Mouse (Mus musculus) G1E-ER4 (cell line): ENCODE data around the gene Metrnl. TPM values are rescaled to one million over a fixed set of nuclear protein-coding genes. Genes with fewer than 3 reads are reported as not detected.

ENCODE experiments used
- GATA1 ChIP-seq: IDR thresholded peaks from one replicate; pipeline ENCODE4 v1.8.0; 2012; ENCODE audit warnings: low read length, inconsistent platforms
- polyA plus RNA-seq: library from polyadenylated mRNA; stranded (reverse); fragments of >175 nt; gene quantifications from 2 replicates; pipeline ENCODE4 v1.2.3, GENCODE M21; 2012

The Metrnl gene
- polyA plus RNA-seq, 1 experiment: not detected

DNA sequence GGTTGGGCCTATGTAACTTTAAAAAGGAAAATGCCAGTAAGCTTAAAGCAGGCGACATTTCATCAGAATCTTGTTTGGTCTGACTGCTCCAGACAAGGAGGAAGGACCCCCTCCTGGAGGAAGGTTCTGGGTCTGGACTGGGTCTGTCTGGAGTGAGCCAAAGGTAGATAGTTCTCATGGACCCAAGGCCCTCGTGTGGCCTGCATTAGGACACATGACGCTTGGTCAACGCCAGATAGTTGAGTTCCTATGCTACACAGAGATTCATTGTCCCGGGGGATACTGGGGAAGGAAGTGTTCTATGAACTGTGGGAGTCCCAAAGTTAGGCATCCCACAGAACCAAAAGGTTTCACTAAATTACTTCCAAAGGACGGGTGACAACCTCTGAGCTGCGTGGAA, 27.7 kb upstream of the Metrnl start:
- TF ChIP-seq GATA1: no peak

DNA sequence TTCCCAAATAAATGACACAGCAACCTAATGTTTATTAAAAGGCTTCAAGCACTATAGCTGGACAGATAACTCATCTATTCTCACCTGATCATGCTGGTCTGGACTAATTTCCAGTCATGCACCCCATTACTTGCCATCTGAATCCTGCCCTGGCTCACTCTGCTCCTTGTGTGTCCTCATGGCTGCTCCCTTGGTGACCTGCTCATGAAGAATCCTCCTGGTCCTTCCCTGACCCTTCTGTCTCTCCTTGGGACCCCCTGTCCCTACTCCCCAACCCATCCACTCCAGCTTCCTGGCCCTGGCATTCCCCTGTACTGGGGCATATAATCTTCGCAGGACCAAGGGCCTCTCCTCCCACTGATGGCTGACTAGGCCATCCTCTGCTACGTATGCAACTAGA, 24.5 kb upstream of the Metrnl start:
- no peak for TF ChIP-seq GATA1

DNA sequence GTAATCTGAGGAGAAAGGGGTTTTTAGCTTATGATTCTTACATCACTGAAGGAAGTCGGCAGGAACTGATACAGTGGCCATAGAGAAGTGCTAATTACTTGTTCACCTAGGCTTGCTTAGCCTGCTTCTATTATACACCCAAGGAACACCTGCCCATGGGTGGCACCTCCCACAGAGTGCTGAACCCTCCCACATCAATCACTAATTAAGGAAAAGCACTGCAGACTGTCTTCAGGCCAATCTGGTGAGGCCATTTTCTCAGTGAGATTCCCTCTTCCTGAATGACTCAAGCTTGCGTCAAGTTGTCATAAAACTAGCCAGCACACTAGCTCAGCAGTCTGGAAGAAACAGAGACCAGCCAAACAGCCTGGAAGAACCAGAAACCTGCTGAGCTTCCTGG, 21.8 kb upstream of the Metrnl start:
- TF ChIP-seq GATA1: no peak

GRCm38 (mm10) chr11:121680750-121681149, 20.6 kb upstream of the Metrnl start:
- TF ChIP-seq GATA1: no peak

- TF ChIP-seq GATA1: no peak
These were observed 18.1 kb upstream of the Metrnl start for GRCm38 (mm10) chr11:121683243-121683642.

GRCm38 (mm10) chr11:121685491-121686001, 15.8 kb upstream of the Metrnl start:
- no peak for TF ChIP-seq GATA1

DNA sequence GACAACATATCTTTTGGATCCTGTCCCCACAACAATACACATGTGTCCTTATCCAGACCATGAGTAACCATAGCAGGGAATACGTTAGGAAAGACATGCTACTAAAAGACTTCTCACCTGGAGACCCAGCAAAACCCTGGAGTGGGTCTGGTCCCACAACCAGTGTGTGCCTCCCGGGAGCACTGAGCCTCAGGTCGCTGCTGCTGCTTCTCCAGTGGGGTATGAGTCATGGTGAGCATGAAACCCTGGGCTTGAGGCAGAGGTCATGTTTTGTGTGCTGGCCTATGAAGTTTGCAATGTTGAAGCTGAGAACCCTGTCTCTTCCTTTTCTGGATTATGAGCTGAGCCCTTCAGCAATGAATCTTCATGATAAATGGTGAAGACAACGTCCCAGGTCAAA, 15.3 kb upstream of the Metrnl start:
- no peak for TF ChIP-seq GATA1

DNA sequence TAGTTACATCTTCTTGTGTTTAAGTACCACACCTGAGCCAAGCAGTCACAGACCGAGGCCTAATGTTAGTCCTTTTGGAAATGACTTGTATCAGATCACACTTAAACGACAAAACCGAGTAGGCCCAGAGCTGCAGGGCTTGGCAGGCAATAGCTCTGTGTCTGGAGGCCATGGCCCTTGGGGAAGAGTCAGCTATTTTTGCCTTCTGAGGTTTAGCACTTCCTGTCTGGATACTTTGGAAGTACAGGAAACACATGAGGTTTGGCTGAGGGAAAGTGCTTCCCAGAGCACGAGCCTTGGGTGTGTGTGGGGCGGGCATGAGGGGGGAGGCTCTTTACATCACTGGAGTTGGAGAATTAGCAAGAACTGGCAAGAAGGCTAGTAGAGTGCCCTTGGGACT, 14.7 kb upstream of the Metrnl start:
- TF ChIP-seq GATA1: no peak

DNA sequence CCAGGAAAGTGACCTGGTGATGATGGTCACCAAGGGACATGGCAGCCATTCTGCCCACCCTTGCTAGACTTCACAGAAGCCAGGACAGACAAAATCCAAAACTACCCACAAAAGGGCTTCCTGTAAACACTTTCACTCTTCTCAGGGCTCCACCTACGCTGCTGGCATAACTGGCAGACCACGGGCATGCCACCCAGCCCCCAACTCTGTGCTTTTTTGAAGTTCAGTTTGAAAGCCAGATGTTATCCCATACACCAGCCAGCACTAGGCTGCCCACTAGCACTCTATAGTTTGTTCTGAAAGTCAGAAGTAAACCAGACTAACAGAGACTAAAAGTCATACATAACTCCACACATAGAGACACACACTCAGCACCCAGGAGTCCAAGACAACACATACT, 13.3 kb upstream of the Metrnl start:
- TF ChIP-seq GATA1: no peak

- TF ChIP-seq GATA1: no peak
These were observed 5.9 kb upstream of the Metrnl start for GRCm38 (mm10) chr11:121695304-121696064.

DNA sequence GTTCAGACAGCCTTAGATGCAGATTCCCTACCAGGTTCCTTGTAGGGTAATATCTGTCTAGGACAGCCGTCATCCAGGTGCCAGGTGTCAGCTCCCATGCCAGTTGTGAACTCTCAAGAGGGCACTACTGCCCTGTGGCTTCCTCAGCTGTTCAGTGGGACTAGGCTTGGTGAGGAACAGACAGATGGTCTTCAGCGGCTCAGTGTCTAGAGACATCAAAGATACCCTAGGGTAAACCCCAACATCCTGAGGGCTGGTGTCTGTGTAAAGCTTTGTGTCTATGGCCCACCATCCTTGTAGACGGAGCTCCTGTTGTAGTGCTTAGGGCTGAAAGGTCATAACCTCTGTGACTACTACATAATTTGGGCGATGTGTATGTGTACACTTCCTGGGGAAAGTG, 4.1 kb upstream of the Metrnl start:
- TF ChIP-seq GATA1: no peak

DNA sequence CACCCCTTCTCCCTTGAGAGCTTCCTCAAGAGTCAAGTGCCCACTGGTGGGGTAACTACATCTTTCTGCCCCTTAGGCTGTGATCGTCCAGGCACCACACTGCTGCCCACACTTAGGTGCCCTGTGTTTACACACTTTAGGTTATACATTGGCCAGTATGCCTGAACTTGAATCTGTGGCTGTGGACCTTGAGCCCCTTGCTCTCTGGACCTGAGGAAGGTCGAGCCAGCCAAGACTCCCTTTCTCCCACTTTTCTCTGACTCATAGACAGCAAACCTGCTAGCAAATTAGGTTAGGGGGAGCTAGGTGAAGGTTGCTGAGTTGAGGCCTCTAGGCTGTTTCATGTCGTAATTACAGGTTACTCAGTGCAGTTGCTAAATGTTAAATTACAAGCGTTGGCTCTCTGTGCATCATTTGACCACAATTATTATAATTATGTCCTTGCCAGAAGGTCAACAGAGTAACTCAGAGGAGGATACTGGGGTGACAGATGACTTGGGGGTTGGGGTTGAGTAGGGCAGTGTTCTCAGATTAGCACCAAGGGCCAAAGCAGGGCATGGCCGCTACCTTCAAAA, 2.9 kb upstream of the Metrnl start:
- TF ChIP-seq GATA1: no peak

DNA sequence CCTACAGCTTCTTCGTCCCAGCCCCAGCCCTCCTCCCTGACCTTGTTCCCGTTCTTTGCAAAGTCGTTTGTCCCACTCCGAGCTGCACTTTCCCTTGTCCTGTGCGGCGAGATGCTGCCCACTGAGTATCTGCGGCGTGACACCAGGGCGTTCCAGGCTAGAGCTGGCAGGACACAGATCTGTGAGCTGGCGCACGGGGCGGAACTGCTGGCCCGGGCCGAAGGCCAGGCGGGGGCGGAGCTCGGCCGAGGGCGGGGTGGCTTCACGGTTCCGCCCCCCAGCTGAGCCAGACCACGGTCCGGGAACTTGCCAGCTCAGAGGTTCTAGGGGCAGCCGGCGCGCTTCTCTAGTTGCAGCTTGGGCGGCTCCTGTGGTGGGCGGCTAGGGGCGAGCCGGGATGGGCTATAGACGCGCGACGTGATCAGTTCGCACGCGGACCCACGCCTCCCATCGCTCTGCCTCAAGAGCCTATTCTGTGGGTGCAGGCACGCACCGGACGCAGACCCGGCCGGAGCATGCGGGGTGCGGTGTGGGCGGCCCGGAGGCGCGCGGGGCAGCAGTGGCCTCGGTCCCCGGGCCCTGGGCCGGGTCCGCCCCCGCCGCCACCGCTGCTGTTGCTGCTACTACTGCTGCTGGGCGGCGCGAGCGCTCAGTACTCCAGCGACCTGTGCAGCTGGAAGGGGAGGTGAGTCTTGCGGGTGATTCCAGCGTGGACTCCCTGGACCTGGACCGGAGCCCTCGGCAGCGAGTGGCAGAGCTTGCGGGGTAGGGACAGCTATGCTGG, 959 bp downstream of the Metrnl start:
- no peak for TF ChIP-seq GATA1

DNA sequence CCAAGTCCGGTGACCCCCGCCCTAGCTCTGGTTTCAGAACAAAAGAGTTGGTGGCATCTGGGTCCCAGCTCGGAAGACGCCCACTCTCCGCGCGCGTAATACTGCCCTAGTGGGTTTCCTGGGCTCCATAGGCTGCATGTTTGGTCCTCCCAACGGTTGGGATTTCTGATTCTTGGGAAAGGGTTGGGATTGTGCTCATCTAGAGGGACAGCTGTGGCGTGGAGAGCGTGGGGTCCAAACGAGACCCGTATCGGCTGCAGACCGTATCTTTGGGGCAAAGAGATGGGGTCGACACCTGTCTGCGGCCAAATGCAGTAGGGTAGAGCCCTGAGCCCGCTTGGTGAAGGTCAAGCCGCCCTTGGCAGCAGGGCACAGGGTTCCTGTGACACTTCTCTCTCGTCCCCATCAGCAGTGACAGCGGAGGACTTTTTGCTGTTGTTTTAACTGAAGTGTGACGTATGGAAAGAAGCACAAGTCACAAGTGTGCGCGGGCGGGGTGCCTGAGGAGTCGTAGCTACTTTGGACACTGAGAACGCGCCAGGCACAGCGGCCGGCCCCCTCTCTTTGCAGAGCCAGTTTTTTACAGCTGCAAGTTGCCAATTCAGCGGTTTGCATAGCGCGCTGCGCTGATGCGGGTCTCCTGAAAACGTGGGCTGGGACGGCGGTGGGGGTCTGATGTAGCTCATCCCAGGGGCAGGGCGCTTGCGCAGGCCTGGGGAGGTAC, 1.7 kb downstream of the Metrnl start:
- TF ChIP-seq GATA1: no peak

GRCm38 (mm10) chr11:121703619-121704215, 2.4 kb downstream of the Metrnl start:
- TF ChIP-seq GATA1: no peak

GRCm38 (mm10) chr11:121706521-121707005, 5.2 kb downstream of the Metrnl start:
- no peak for TF ChIP-seq GATA1
